Mouse (Mus musculus) small intestine, adult 2 months (tissue): ENCODE measurements around the gene Prtn3. TPM values are rescaled to one million over a fixed set of nuclear protein-coding genes. Genes with fewer than 3 reads are reported as not detected.
"Not testable (repeated sequence)": the region's sequence is repeated elsewhere in the genome, so short reads cannot be mapped to it uniquely, and the experiment has no call there.

Experiments
- H3K27ac ChIP-seq: fragments of 200-500 bp; 2 replicates; pipeline ENCODE4 v1.5.1; 2012; ENCODE audit warnings: low read depth, low read length, control low read depth, inconsistent platforms; ENCODE audit not compliant: insufficient read depth
- H3K27me3 ChIP-seq: fragments of 200-500 bp; 2 replicates; pipeline ENCODE4 v1.6.1; 2012; ENCODE audit warnings: mild to moderate bottlenecking, moderate library complexity, low read length, inconsistent platforms; ENCODE audit not compliant: control insufficient read depth, insufficient read depth
- H3K36me3 ChIP-seq: fragments of 200-500 bp; 2 replicates; pipeline ENCODE4 v1.6.1; 2012; ENCODE audit warnings: mild to moderate bottlenecking, low read length, control low read depth, inconsistent platforms; ENCODE audit not compliant: control insufficient read depth, insufficient read depth
- H3K4me1 ChIP-seq: fragments of 200-500 bp; 2 replicates; pipeline ENCODE4 v1.6.1; 2012; ENCODE audit warnings: low read length, inconsistent platforms, mixed read lengths; ENCODE audit not compliant: control insufficient read depth, insufficient read depth, insufficient read length
- H3K4me3 ChIP-seq: fragments of 200-500 bp; 2 replicates; pipeline ENCODE4 v1.5.1; 2012; ENCODE audit warnings: low read depth, mild to moderate bottlenecking, control low read depth, inconsistent platforms, low read length, moderate library complexity
- CTCF ChIP-seq: fragments of 200-500 bp; IDR thresholded peaks from 2 replicates; pipeline ENCODE4 v1.5.1; 2012; ENCODE audit warnings: low read depth, mild to moderate bottlenecking, control low read depth, inconsistent platforms, low read length, moderate library complexity, mixed read lengths; ENCODE audit not compliant: insufficient replicate concordance, insufficient read length; ENCODE audit errors: extremely low read depth
- POLR2A ChIP-seq: fragments of 200-500 bp; IDR thresholded peaks from 2 replicates; pipeline ENCODE4 v1.6.1; 2012; ENCODE audit warnings: low read depth, mild to moderate bottlenecking, control low read depth, inconsistent platforms, low read length, moderate library complexity
- WGBS: fragments of 180-500 bp; shearing (Covaris S2); methylation state at CpG from one replicate; pipeline ENCODE4 v1.1.7; 2018; 5-methylcytosine and 5-hydroxymethylcytosine counted together
- polyA plus RNA-seq: library from polyadenylated mRNA; depleted of rRNA; stranded (reverse); fragments of >200 nt; gene quantifications from 2 replicates; pipeline ENCODE4 v1.2.3, GENCODE M21; 2012

The Prtn3 gene
- polyA plus RNA-seq, 1 experiment, result 2.1 TPM

DNA sequence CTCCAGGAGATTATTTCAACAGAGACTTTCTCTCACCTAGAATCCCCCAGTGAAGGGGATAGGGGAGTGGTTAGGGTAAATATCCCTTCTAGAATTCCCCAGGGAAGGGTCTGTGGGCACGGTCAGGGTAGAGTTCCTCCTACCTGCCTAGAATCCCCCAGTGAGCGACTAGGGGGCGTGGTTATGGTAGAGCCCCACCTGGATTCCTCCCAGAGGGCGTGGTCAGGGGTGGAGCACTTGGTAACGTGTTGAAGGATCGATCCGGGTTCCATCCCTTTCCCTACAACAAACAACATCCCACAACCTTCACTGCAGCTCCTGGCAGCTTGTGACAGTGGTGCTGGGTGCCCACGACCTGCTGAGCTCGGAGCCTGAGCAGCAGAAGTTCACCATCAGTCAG lies 6.4 kb downstream of the Prtn3 start:
- 13% methylated on average over 9 of the region's 9 CpGs for WGBS
- Histone ChIP-seq H3K27ac (no peak overlapping the region), H3K36me3 (no peaks in the 10 kb centered on the region), H3K27me3 (0 out of 2 replicates have a peak, but pooled peaks cover 3% of the 10 kb centered on the region), H3K4me3 (no peak overlapping the region), H3K4me1 (peaks cover 17% of the 10 kb centered on the region)
- TF ChIP-seq POLR2A (no peak), CTCF (no peak)

DNA sequence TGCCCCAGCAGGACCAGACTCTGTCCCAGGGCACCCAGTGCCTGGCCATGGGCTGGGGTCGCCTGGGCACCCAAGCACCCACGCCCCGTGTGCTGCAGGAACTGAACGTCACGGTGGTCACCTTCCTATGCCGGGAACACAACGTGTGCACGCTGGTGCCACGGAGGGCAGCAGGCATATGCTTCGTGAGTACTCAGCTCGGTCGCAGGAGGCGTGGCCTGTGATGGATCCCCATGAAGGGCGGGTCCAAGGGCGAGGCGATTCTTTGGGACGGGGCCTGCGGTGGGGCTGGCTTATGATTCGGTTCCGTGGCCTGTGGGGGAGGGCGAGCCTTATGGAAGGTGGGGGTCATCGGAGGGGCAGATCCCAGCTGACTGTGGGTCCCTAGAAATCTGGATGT lies 7.7 kb downstream of the Prtn3 start:
- no peak for TF ChIP-seq POLR2A
- no peak for TF ChIP-seq CTCF
- peaks cover 16% of the 10 kb centered on the region for H3K4me1 ChIP-seq
- WGBS, result 6% methylated on average over 21 of the region's 22 CpGs
- H3K27me3 ChIP-seq, result 0 out of 2 replicates have a peak, but pooled peaks cover 3% of the 10 kb centered on the region
- no peak overlapping the region for H3K27ac ChIP-seq
- peak overlapping the region; percentile 7; the same call in 1 of the 2 replicates for H3K4me3 ChIP-seq
- H3K36me3 ChIP-seq, result no peaks in the 10 kb centered on the region

DNA sequence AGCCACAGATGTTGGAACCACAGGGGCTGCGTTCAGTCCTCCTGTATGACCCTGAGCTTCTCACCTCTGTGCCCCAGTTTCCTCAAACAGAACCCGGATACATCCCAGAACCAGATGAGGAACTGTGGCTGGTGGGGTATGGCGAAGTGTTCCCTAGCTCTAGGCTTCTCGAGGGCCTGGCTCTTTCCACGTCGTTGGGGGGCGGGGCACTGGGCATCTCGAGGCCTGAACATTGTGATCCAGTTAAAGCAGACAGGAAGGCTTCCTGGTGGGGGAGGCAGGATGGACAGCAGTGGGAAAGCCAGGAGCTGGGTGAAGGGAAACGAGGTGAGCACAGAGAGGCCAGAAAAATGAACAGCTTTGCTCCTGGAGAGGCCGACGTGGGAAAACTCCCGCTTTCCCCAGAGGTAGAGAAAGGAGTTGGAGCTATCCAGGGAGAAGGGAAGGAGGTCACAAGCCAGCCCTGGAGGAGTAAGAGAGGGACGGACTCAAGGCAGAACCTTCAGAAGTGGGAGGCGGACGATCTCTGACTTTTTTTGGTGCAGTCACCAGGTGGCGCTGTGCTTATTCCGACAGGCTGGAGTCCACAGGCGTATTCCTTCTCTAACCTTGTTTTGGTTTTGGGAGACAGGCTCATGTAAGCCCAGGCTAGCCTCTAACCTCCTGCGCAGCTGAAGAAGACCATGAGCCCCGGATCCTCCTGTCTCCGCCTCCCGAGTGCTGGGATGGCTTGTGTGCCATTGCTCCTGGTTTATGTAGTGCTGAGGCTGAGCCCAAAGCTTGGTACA lies 9.2 kb downstream of the Prtn3 start:
- Histone ChIP-seq H3K4me1 (peaks cover 10% of the 10 kb centered on the region), H3K36me3 (no peaks in the 10 kb centered on the region), H3K27me3 (0 out of 2 replicates have a peak, but pooled peaks cover 3% of the 10 kb centered on the region), H3K27ac (no peak overlapping the region), H3K4me3 (no peak overlapping the region)
- 18% methylated on average over 22 of the region's 22 CpGs for WGBS
- TF ChIP-seq POLR2A (peak; percentile 20; the same call in 1 of the 2 replicates), CTCF (peak; percentile 82)

DNA sequence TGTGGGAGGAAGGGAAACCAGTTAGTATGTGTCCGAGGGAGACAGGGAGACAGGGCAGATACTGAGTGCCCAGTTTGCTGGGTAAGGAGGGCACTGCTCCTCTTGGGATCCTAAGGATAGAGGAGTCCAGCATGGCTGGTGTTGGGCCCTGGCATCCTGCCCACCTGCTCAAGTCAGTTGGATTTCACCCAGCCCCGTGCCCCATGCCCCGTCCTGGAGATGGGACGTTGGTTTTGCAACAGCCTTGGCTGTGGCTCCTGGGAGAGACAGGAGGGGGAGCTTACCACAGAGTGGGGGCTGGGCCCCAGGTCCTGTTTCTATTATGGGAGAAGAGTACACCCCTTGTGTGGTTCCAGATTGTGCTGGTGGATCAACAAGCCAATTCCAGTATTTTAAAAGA lies 10.2 kb downstream of the Prtn3 start:
- Histone ChIP-seq H3K27ac (no peak overlapping the region), H3K4me1 (peaks cover 10% of the 10 kb centered on the region), H3K27me3 (0 out of 2 replicates have a peak, but pooled peaks cover 3% of the 10 kb centered on the region), H3K36me3 (no peaks in the 10 kb centered on the region), H3K4me3 (no peak overlapping the region)
- no peak for TF ChIP-seq POLR2A
- TF ChIP-seq CTCF, result no peak
- 18% methylated on average over 4 of the region's 4 CpGs for WGBS

DNA sequence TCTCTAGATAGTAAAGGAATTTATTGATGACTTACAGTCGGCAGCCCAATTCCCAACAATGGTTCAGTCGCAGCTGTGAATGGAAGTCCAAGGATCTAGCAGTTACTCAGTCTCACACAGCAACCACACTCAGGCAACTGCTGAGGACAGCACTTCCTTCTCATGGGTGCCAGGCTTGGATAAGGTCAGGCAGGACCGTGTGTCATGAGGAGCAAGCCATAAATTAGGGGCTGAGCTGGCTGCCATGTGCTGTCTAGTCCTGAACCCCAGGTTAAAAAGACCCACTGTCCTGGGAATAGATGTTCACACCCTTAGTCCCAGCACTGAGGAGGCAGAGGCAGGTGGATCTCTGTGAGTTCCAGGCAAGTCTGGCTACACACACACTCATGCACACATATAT lies 10.7 kb downstream of the Prtn3 start:
- H3K27me3 ChIP-seq, H3K27ac ChIP-seq, H3K36me3 ChIP-seq, H3K4me3 ChIP-seq: not testable (repeated sequence)
- peaks cover 10% of the 10 kb centered on the region for H3K4me1 ChIP-seq
- 39% methylated on average over 3 of the region's 3 CpGs for WGBS

DNA sequence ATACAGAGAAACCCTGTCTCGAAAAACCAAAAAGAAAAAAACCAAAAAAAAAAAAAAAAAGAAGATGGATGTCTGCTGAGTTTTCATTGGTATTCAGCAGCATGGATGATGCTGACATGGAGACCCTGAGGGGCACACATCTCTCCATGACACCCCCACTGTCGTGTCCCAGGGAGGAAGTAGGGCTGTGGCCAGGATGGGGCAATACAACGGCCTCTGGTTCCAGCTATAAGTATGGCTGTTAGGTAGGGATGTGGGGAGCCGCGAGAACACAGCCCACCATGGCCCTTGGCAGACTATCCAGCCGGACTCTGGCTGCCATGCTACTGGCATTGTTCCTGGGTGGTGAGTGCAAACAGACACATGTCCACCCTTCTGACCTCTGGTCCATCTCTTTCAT lies 11.8 kb downstream of the Prtn3 start, which contains the start of gene Elane:
Gene Elane, plus strand, starts transcription at position 194 of the 400 bp plus-strand sequence.
- Histone ChIP-seq H3K36me3 (no peaks in the 10 kb centered on the region), H3K27ac (no peak within 1 kb of the TSS), H3K4me1 (peaks cover 8% of the 10 kb centered on the region), H3K27me3 (0 out of 2 replicates have a peak, but pooled peaks cover 3% of the 10 kb centered on the region), H3K4me3 (no peak within 1 kb of the TSS)
- TF ChIP-seq CTCF (no peak), POLR2A (no peak)
- WGBS, result 71% methylated on average over 6 of the region's 6 CpGs

DNA sequence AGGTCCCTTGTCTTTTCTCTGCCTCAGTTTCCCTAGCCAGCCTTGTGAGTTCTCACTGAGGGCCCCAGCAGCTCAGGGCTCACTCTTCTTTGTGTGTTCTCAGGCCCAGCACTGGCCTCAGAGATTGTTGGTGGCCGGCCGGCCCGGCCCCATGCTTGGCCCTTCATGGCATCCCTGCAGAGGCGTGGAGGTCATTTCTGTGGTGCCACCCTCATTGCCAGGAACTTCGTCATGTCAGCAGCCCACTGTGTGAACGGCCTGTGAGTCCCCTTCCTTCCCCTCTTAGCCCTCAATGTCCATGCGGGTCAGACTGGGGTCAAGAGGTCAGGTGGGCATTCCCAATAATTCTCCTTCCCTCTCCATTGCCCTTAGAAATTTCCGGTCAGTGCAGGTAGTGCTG lies 12.3 kb downstream of the Prtn3 start:
- no peaks in the 10 kb centered on the region for H3K36me3 ChIP-seq
- H3K27ac ChIP-seq, result no peak overlapping the region
- no peak for TF ChIP-seq CTCF
- WGBS, result 84% methylated on average over 8 of the region's 8 CpGs
- no peak overlapping the region for H3K4me3 ChIP-seq
- peaks cover 8% of the 10 kb centered on the region for H3K4me1 ChIP-seq
- H3K27me3 ChIP-seq, result 0 out of 2 replicates have a peak, but pooled peaks cover 3% of the 10 kb centered on the region
